Mouse (Mus musculus) C2C12 (cell line): ENCODE data around the gene St3gal4. TPM values are rescaled to one million over a fixed set of nuclear protein-coding genes. Genes with fewer than 3 reads are reported as not detected.

ENCODE experiments used
- H3K27me3 ChIP-seq: one replicate; pipeline ENCODE4 v1.6.1; 2011; ENCODE audit not compliant: control insufficient read depth, insufficient read depth, insufficient read length
- H3K36me3 ChIP-seq: one replicate; pipeline ENCODE4 v1.6.1; 2011; ENCODE audit not compliant: control insufficient read depth, insufficient read depth
- H3K4me3 ChIP-seq: one replicate; pipeline ENCODE4 v1.5.1; 2011; ENCODE audit warnings: mild to moderate bottlenecking, control low read depth; ENCODE audit not compliant: poor library complexity, insufficient read depth, severe bottlenecking
- H3K79me2 ChIP-seq: one replicate; pipeline ENCODE4 v1.6.1; 2011; ENCODE audit not compliant: control insufficient read depth, insufficient read depth
- H3K79me3 ChIP-seq: one replicate; pipeline ENCODE4 v1.6.1; 2011; ENCODE audit warnings: low read depth, control low read depth
- H3ac ChIP-seq: one replicate; pipeline ENCODE3; 2011; ENCODE audit warnings: low read depth; ENCODE audit not compliant: control insufficient read depth, insufficient read length
- CEBPB ChIP-seq: IDR thresholded peaks from one replicate; pipeline ENCODE4 v1.6.1; 2011; ENCODE audit warnings: low read depth, mild to moderate bottlenecking, control low read depth, moderate library complexity
- CTCF ChIP-seq: IDR thresholded peaks from one replicate; pipeline ENCODE4 v1.5.1; 2011; ENCODE audit not compliant: control insufficient read depth, insufficient read depth, insufficient read length
- FOSL1 ChIP-seq: IDR thresholded peaks from one replicate; pipeline ENCODE4 v1.8.0; 2011; ENCODE audit warnings: mild to moderate bottlenecking, low read length; ENCODE audit not compliant: poor library complexity, insufficient read depth, severe bottlenecking
- MAX ChIP-seq: IDR thresholded peaks from one replicate; pipeline ENCODE4 v1.6.1; 2011; ENCODE audit warnings: mild to moderate bottlenecking, control low read depth
- MYOD1 ChIP-seq: IDR thresholded peaks from one replicate; pipeline ENCODE4 v1.6.1; 2011; ENCODE audit warnings: low read depth; ENCODE audit not compliant: control insufficient read depth, insufficient read length
- MYOG ChIP-seq: IDR thresholded peaks from one replicate; pipeline ENCODE4 v1.6.1; 2011; ENCODE audit not compliant: control insufficient read depth, insufficient read length; ENCODE audit errors: extremely low read depth
- USF1 ChIP-seq: IDR thresholded peaks from one replicate; pipeline ENCODE4 v1.6.1; 2011; ENCODE audit warnings: low read depth, mild to moderate bottlenecking, control low read depth, moderate library complexity
- polyA plus RNA-seq: library from polyadenylated mRNA; unstranded; fragments of >200 nt; fragmentation: generic; extraction: Trizol; gene quantifications from one replicate; pipeline ENCODE4 v1.2.1, GENCODE M21; 2012; ENCODE audit warnings: missing spikeins

The St3gal4 gene
- polyA plus RNA-seq, 1 experiment, result 31.1 TPM

DNA sequence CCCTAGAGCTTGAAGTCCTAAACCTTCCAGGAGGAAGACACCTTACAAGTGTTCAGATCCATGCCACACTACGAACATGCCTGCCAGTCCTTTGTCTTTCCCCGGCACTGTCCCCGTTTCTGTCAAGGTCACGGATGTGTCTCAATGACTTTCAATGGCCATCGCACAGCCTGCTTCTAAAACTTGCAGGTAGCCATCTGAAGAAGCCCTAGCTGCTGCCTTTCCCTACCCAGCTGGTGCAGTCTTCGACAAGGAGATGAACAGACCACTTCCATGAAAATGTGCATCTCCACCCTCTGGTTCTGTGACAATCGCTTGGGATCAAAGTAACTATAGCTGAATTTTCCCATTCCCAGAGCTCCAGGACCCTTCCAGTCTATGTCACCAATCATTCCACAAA lies 7.6 kb downstream of the St3gal4 start:
- Histone ChIP-seq H3K4me3 (no peak overlapping the region), H3K79me3 (peaks cover 74% of the 10 kb centered on the region), H3K79me2 (peaks cover 97% of the 10 kb centered on the region), H3ac (no peak overlapping the region), H3K27me3 (no peaks in the 10 kb centered on the region), H3K36me3 (peaks cover 11% of the 10 kb centered on the region)
- no peak for TF ChIP-seq MYOD1
- TF ChIP-seq CEBPB, result no peak
- no peak for TF ChIP-seq CTCF
- TF ChIP-seq FOSL1, result no peak
- TF ChIP-seq MAX, result no peak
- no peak for TF ChIP-seq MYOG
- no peak for TF ChIP-seq USF1

DNA sequence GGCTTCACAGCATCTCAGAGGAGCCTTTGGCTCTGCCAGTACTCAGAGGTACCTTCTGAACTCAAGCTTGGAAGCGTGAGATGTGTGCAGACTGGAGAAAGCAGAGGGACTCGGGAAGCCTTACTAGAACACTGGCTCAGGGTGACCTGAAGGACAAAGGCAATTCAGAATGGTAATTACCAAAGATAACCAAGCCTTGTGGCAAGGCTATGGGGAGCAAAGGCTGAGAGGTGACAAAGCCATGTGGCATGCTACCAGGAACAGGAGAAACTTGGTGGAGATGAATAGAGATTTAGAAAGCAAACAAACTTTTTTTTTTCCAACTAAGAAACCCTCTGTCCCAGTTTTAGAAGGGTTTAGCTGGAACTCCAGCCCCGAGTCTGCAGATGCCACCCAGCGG lies 8.5 kb downstream of the St3gal4 start:
- Histone ChIP-seq H3K79me2 (peaks cover 97% of the 10 kb centered on the region), H3K4me3 (no peak overlapping the region), H3ac (no peak overlapping the region), H3K27me3 (no peaks in the 10 kb centered on the region), H3K36me3 (peaks cover 11% of the 10 kb centered on the region), H3K79me3 (peaks cover 70% of the 10 kb centered on the region)
- TF ChIP-seq MAX (no peak), FOSL1 (no peak), USF1 (no peak), CEBPB (no peak), MYOD1 (no peak), MYOG (no peak), CTCF (no peak)

DNA sequence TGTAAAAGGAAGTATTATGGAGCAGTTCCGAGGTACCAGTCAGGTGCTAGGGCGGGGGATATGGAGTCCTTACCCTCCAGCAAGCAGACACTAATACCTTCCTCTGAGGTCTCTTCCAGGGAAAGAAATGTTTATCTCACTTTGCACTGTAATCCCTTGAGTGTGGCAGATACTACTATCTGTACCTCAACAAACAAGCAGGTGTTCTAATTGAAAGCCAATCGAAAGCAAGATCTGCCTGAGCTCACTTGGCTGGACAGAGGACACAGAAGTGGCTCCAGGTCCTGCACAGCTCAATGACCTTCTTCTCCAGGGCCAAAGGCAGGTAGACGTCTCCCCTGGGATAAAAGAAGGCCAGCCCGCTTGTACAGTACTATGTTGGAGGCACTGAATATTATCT lies 9.0 kb downstream of the St3gal4 start:
- Histone ChIP-seq H3K79me2 (peaks cover 96% of the 10 kb centered on the region), H3K27me3 (no peaks in the 10 kb centered on the region), H3K79me3 (peaks cover 68% of the 10 kb centered on the region), H3K4me3 (no peak overlapping the region), H3K36me3 (peaks cover 11% of the 10 kb centered on the region), H3ac (no peak overlapping the region)
- no peak for TF ChIP-seq CTCF
- no peak for TF ChIP-seq MYOG
- TF ChIP-seq CEBPB, result no peak
- no peak for TF ChIP-seq USF1
- no peak for TF ChIP-seq MYOD1
- TF ChIP-seq FOSL1, result no peak
- no peak for TF ChIP-seq MAX

GRCm38 (mm10) chr9:35108916-35109315 lies 10.2 kb downstream of the St3gal4 start:
- Histone ChIP-seq H3ac (no peak overlapping the region), H3K36me3 (peaks cover 11% of the 10 kb centered on the region), H3K79me2 (peaks cover 94% of the 10 kb centered on the region), H3K4me3 (no peak overlapping the region), H3K27me3 (no peaks in the 10 kb centered on the region), H3K79me3 (peaks cover 66% of the 10 kb centered on the region)
- TF ChIP-seq CEBPB (no peak), MYOG (no peak), CTCF (no peak), MYOD1 (no peak), USF1 (no peak), MAX (no peak), FOSL1 (no peak)

GRCm38 (mm10) chr9:35108066-35108465 lies 11.0 kb downstream of the St3gal4 start:
- Histone ChIP-seq H3K79me3 (peaks cover 58% of the 10 kb centered on the region), H3K79me2 (peaks cover 93% of the 10 kb centered on the region)

More at GRCm38 (mm10) chr9:35108066-35108465, 11.0 kb downstream of the St3gal4 start:
- Histone ChIP-seq H3K27me3 (no peaks in the 10 kb centered on the region), H3K4me3 (no peak overlapping the region), H3K36me3 (peaks cover 12% of the 10 kb centered on the region), H3ac (no peak overlapping the region)
- TF ChIP-seq CEBPB, result no peak
- no peak for TF ChIP-seq CTCF
- TF ChIP-seq MYOG, result no peak
- no peak for TF ChIP-seq MYOD1
- TF ChIP-seq MAX, result no peak
- TF ChIP-seq FOSL1, result no peak
- no peak for TF ChIP-seq USF1
